Mouse (Mus musculus) embryo, embryonic 9.5 days (tissue): ENCODE data around the gene Cdh3.

Source experiments
- DNase-seq: peaks from one replicate; pipeline ENCODE4 v3.0.0-alpha.2; 2017; ENCODE audit errors: extremely low spot score

The Cdh3 gene

GRCm38 (mm10) chr8:106527241-106528036 is 16.7 kb downstream of the Cdh3 start:
- DNase-seq: no peak

- no peak for DNase-seq
Measured at GRCm38 (mm10) chr8:106528596-106529249, 18.0 kb downstream of the Cdh3 start.

- no peak for DNase-seq
Measured at GRCm38 (mm10) chr8:106529885-106530482, 19.3 kb downstream of the Cdh3 start.

GRCm38 (mm10) chr8:106530566-106530965 is 19.9 kb downstream of the Cdh3 start:
- DNase-seq: no peak

- no peak for DNase-seq
Measured at GRCm38 (mm10) chr8:106533709-106534108, 23.0 kb downstream of the Cdh3 start.

- peak; percentile 54 for DNase-seq
Measured at GRCm38 (mm10) chr8:106534449-106534848, 23.8 kb downstream of the Cdh3 start.

GRCm38 (mm10) chr8:106535448-106535847 is 24.8 kb downstream of the Cdh3 start:
- no peak for DNase-seq

GRCm38 (mm10) chr8:106539193-106539592 is 28.5 kb downstream of the Cdh3 start:
- DNase-seq: no peak

GRCm38 (mm10) chr8:106541002-106541401 is 30.3 kb downstream of the Cdh3 start:
- DNase-seq: no peak

- no peak for DNase-seq
Measured at GRCm38 (mm10) chr8:106543043-106543442, 32.4 kb downstream of the Cdh3 start.

- no peak for DNase-seq
Measured at GRCm38 (mm10) chr8:106545149-106545548, 34.5 kb downstream of the Cdh3 start.

- no peak for DNase-seq
Measured at GRCm38 (mm10) chr8:106546746-106547145, 36.1 kb downstream of the Cdh3 start.

- no peak for DNase-seq
Measured at GRCm38 (mm10) chr8:106548366-106548936, 37.8 kb downstream of the Cdh3 start.

- no peak for DNase-seq
Measured at GRCm38 (mm10) chr8:106550906-106551305, 40.2 kb downstream of the Cdh3 start.

- DNase-seq: no peak
Measured at GRCm38 (mm10) chr8:106554011-106554410, 43.3 kb downstream of the Cdh3 start.

GRCm38 (mm10) chr8:106556068-106556645 is 45.5 kb downstream of the Cdh3 start:
- no peak for DNase-seq

- DNase-seq: no peak
Measured at GRCm38 (mm10) chr8:106559844-106560243, 49.2 kb downstream of the Cdh3 start.

GRCm38 (mm10) chr8:106561097-106561865 is 50.6 kb downstream of the Cdh3 start:
- DNase-seq: peak; percentile 70

- no peak for DNase-seq
Measured at GRCm38 (mm10) chr8:106563691-106564182, 53.0 kb downstream of the Cdh3 start.

GRCm38 (mm10) chr8:106569006-106569405 is 58.3 kb downstream of the Cdh3 start:
- no peak for DNase-seq

GRCm38 (mm10) chr8:106570386-106570785 is 59.7 kb downstream of the Cdh3 start:
- no peak for DNase-seq
